Mouse (Mus musculus) small intestine, adult 2 months (tissue): Measurements from ENCODE around the gene Tardbp. TPM values are rescaled to one million over a fixed set of nuclear protein-coding genes. Genes with fewer than 3 reads are reported as not detected.

ENCODE experiments used
- H3K27ac ChIP-seq: fragments of 200-500 bp; 2 replicates; pipeline ENCODE4 v1.5.1; 2012; ENCODE audit warnings: low read depth, low read length, control low read depth, inconsistent platforms; ENCODE audit not compliant: insufficient read depth
- H3K27me3 ChIP-seq: fragments of 200-500 bp; 2 replicates; pipeline ENCODE4 v1.6.1; 2012; ENCODE audit warnings: mild to moderate bottlenecking, moderate library complexity, low read length, inconsistent platforms; ENCODE audit not compliant: control insufficient read depth, insufficient read depth
- H3K36me3 ChIP-seq: fragments of 200-500 bp; 2 replicates; pipeline ENCODE4 v1.6.1; 2012; ENCODE audit warnings: mild to moderate bottlenecking, low read length, control low read depth, inconsistent platforms; ENCODE audit not compliant: control insufficient read depth, insufficient read depth
- H3K4me1 ChIP-seq: fragments of 200-500 bp; 2 replicates; pipeline ENCODE4 v1.6.1; 2012; ENCODE audit warnings: low read length, inconsistent platforms, mixed read lengths; ENCODE audit not compliant: control insufficient read depth, insufficient read depth, insufficient read length
- H3K4me3 ChIP-seq: fragments of 200-500 bp; 2 replicates; pipeline ENCODE4 v1.5.1; 2012; ENCODE audit warnings: low read depth, mild to moderate bottlenecking, control low read depth, inconsistent platforms, low read length, moderate library complexity
- CTCF ChIP-seq: fragments of 200-500 bp; IDR thresholded peaks from 2 replicates; pipeline ENCODE4 v1.5.1; 2012; ENCODE audit warnings: low read depth, mild to moderate bottlenecking, control low read depth, inconsistent platforms, low read length, moderate library complexity, mixed read lengths; ENCODE audit not compliant: insufficient replicate concordance, insufficient read length; ENCODE audit errors: extremely low read depth
- POLR2A ChIP-seq: fragments of 200-500 bp; IDR thresholded peaks from 2 replicates; pipeline ENCODE4 v1.6.1; 2012; ENCODE audit warnings: low read depth, mild to moderate bottlenecking, control low read depth, inconsistent platforms, low read length, moderate library complexity
- WGBS: fragments of 180-500 bp; shearing (Covaris S2); methylation state at CpG from one replicate; pipeline ENCODE4 v1.1.7; 2018; 5-methylcytosine and 5-hydroxymethylcytosine counted together
- polyA plus RNA-seq: library from polyadenylated mRNA; depleted of rRNA; stranded (reverse); fragments of >200 nt; gene quantifications from 2 replicates; pipeline ENCODE4 v1.2.3, GENCODE M21; 2012

Gene Tardbp
- polyA plus RNA-seq, 1 experiment: 7.7 TPM

DNA sequence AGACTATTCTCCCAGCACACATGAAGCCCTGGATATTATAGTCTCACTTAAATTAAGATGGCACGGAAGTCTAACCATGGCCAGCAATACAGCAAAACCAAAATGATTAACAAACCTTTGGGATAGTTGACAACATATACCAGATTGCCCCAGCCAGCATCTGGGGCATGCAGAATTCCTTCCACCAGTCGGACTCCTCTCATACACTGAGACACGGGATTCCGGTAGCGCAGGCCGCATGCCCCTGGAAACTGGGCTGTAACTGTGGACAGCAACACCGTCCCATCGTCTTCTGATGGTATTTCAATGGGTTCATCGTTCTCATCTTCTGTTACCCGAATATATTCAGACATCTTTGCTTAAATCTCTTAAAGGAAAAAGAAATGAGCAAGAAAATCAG, 1.8 kb downstream of the Tardbp start:
- Histone ChIP-seq H3K27me3 (no peaks in the 10 kb centered on the region), H3K4me1 (peaks cover 10% of the 10 kb centered on the region; the same call in 1 of the 2 replicates), H3K27ac (no peak overlapping the region), H3K36me3 (peaks cover 42% of the 10 kb centered on the region), H3K4me3 (0 out of 2 replicates have a peak overlapping the region, but pooled peaks have one; percentile 6)
- no peak for TF ChIP-seq POLR2A
- TF ChIP-seq CTCF: no peak
- WGBS: 66% methylated on average over 10 of the region's 10 CpGs

- H3K4me3 ChIP-seq: no peak overlapping the region
- no peak overlapping the region for H3K27ac ChIP-seq
- TF ChIP-seq CTCF (no peak), POLR2A (no peak)
- peaks cover 55% of the 10 kb centered on the region for H3K36me3 ChIP-seq
- peaks cover 10% of the 10 kb centered on the region; the same call in 1 of the 2 replicates for H3K4me1 ChIP-seq
- 49% methylated on average over 4 of the region's 4 CpGs for WGBS
- H3K27me3 ChIP-seq: no peaks in the 10 kb centered on the region
Observed at GRCm38 (mm10) chr4:148623609-148624008, 3.2 kb downstream of the Tardbp start.

DNA sequence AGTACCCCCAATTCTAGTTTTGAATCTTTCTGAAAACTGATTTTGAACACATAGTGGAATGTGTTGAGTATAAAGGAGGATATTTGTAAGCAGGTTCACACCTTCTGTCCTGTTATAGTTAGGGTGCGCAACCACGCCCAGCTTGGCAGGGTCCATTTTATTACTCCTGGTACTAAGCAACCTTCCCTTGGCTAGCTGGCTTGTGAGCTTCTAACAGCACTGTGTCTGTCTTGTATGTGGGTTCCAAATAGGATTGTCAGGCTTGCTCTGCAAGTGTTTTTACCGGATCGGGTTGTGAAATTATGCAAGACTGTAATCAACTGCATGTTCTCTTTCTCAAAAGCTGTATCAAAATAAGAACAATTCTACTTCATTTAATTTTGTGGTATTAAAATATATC, 4.3 kb downstream of the Tardbp start:
- Histone ChIP-seq H3K4me1 (peaks cover 10% of the 10 kb centered on the region; the same call in 1 of the 2 replicates), H3K4me3 (no peak overlapping the region), H3K27me3 (no peaks in the 10 kb centered on the region), H3K27ac (no peak overlapping the region), H3K36me3 (peaks cover 61% of the 10 kb centered on the region)
- WGBS: 36% methylated on average over 4 of the region's 4 CpGs
- TF ChIP-seq POLR2A: no peak
- TF ChIP-seq CTCF: no peak

DNA sequence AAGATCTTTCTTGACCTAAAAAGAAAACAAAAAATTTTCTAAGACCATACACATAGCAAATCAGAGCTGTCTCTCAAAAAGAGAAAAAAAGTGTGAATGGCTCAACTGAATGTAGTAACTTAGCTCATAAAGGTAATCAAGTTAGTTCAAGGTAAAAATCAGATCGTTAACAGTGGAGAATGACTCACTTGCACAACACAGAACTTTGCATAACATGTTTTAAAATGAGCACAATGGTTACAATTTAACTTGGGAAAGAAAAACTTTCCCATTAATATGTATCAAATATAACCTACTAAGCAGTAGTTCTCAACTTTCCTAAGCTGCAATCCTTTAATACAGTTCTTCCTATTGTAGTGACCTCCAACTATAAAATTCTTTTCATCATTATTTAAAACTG, 6.1 kb downstream of the Tardbp start:
- H3K27ac ChIP-seq: no peak overlapping the region
- peaks cover 73% of the 10 kb centered on the region for H3K36me3 ChIP-seq
- H3K4me3 ChIP-seq: no peak overlapping the region

DNA sequence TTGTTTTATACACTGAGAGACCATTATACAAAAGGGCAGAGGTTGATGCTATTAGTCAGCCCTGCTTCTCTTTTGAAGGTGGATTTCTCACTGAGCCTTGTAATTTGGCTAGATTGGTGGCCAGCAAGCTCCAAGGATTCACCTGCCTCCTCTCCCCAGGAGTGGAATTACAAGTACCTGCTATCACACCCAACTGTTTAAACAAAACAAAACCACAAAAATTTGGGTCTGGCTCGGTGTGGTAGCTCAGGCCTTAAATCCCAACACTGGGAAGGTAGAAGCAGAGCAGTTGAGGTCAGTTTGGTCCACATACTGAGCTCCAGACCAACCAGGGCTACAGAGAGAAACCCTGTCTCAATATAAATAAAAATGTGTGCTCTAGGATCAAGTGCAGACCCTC, 7.0 kb downstream of the Tardbp start:
- Histone ChIP-seq H3K4me3 (no peak overlapping the region), H3K36me3 (peaks cover 78% of the 10 kb centered on the region), H3K4me1 (peaks cover 4% of the 10 kb centered on the region; the same call in 1 of the 2 replicates), H3K27ac (no peak overlapping the region), H3K27me3 (no peaks in the 10 kb centered on the region)
- WGBS: 33% methylated on average over 1 of the region's 1 CpGs
- TF ChIP-seq POLR2A (no peak), CTCF (no peak)

More for the DNA sequence above, 6.1 kb downstream of the Tardbp start:
- Histone ChIP-seq H3K27me3 (no peaks in the 10 kb centered on the region), H3K4me1 (peaks cover 7% of the 10 kb centered on the region; the same call in 1 of the 2 replicates)
- WGBS: 32% methylated on average over 1 of the region's 1 CpGs
- TF ChIP-seq POLR2A (no peak), CTCF (no peak)

DNA sequence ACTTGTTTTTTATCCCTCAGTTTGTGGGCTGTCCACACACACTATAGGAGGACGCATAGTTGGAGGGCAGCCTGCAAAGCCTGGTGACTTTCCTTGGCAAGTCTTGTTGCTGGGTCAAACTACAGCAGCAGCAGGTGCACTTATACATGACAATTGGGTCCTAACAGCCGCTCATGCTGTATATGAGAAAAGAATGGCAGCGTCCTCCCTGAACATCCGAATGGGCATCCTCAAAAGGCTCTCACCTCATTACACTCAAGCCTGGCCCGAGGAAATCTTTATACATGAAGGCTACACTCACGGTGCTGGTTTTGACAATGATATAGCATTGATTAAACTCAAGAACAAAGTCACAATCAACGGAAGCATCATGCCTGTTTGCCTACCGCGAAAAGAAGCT, 13.1 kb downstream of the Tardbp start:
- H3K4me3 ChIP-seq: no peak overlapping the region
- TF ChIP-seq POLR2A: no peak
- H3K4me1 ChIP-seq: no peaks in the 10 kb centered on the region
- H3K36me3 ChIP-seq: peaks cover 47% of the 10 kb centered on the region
- no peak overlapping the region for H3K27ac ChIP-seq
- no peaks in the 10 kb centered on the region for H3K27me3 ChIP-seq
- 81% methylated on average over 9 of the region's 9 CpGs for WGBS

DNA sequence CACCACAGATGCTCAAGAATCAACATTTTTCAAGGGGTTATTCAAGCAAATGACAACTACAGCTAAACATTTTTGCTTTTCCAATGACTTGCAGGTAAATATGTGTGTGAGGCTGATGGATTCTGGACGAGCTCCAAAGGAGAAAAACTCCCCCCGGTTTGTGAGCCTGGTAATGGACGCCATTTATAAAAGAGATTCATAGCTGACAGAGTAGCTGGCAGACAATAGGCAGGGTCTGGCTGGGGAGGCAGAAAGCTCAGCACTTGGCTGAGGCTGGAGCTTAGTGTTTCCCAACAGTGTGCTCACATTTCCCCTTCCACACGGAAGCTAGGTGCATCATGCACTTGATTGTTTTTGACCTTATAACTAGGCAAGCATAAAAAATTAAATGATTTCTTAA, 14.3 kb downstream of the Tardbp start:
- TF ChIP-seq CTCF: no peak
- no peak for TF ChIP-seq POLR2A
- no peaks in the 10 kb centered on the region for H3K27me3 ChIP-seq
- 71% methylated on average over 4 of the region's 4 CpGs for WGBS
- H3K36me3 ChIP-seq: peaks cover 40% of the 10 kb centered on the region
- H3K4me3 ChIP-seq: no peak overlapping the region
- no peaks in the 10 kb centered on the region for H3K4me1 ChIP-seq
- H3K27ac ChIP-seq: no peak overlapping the region
